ENCODE assay signal across 20 mouse cellular contexts in genomic region chr6:108197117-108197516, GRCm38 (mm10). TPM values are rescaled to one million over a fixed set of nuclear protein-coding genes. Genes with fewer than 3 reads are reported as not detected.
DNase-seq lines count a peak whose midpoint lies in the region; ATAC-seq and TF ChIP-seq lines count a peak whose summit lies in the region.
"Had no signal": no experiment of that assay in that cellular context is flagged by ENCODE, and none has a peak within 500 bp of the region (broad histone marks: within the 10 kb centered on the region; RNA-seq: fewer than 3 reads in every experiment).

No protein-coding gene starts in this region.

- no peak overlapping the region for H3K4me3 ChIP-seq in lung, postnatal 0 days (ENCODE audit: low read depth, low read length)
- H3K4me3 ChIP-seq in left cerebral cortex, adult 2 months, result no peak overlapping the region
- H3K4me3 ChIP-seq: embryonic facial prominence, embryonic 12.5 days; erythroblast, embryonic 14.5 days; forebrain, embryonic 13.5 days; heart, adult 2 months; midbrain, embryonic 10.5 days had no signal

- no peaks in the 10 kb centered on the region for H3K4me1 ChIP-seq in lung, postnatal 0 days (ENCODE audit: insufficient read depth, low read depth, low read length)
- H3K4me1 ChIP-seq: embryonic facial prominence, embryonic 12.5 days; forebrain, embryonic 13.5 days; midbrain, embryonic 10.5 days had no signal

- DNase-seq in lung, postnatal 0 days (ENCODE audit: low spot score), result peak; percentile 21
- no peak for DNase-seq in lung, postnatal 14 days
- peak; percentile 74 for DNase-seq in MEL-GATA-1-ER (ENCODE audit: extremely low read depth, low read depth)
- DNase-seq in monocyte, adult 2 months (ENCODE audit: low read depth in 1 of 2, low spot score in 2 of 2), result peak; percentile 45 to 55
- peak; percentile 79 to 83 for DNase-seq in spleen, postnatal 36 days (ENCODE audit: low spot score in 2 of 2)
- DNase-seq in cerebellum, adult 18-20 months, result no peak
- DNase-seq in left cerebral cortex, adult 2 months (ENCODE audit: extremely low spot score in 1 of 2, low spot score in 2 of 2), result no peak
- DNase-seq in testis, postnatal 14 days (ENCODE audit: low spot score), result no peak
- DNase-seq: adrenal gland, postnatal 14 days; cerebellum, adult 11-12 months; gastrocnemius, postnatal 10 days; heart, adult 2 months; kidney, adult 8-10 months; kidney, postnatal 14 days; left cerebral cortex, postnatal 4 days had no signal

- 57% methylated on average over 4 of the region's 4 CpGs for WGBS in lung, postnatal 0 days

- no peaks in the 10 kb centered on the region for H3K27me3 ChIP-seq in lung, postnatal 0 days (replicated peaks; ENCODE audit: insufficient read depth, low read length)
- H3K27me3 ChIP-seq: embryonic facial prominence, embryonic 12.5 days had no signal

- TF ChIP-seq EP300 in lung, postnatal 0 days (IDR thresholded peaks at IDR 0.05), result no peak

- H3K27ac ChIP-seq in lung, postnatal 0 days (ENCODE audit: low read length), result no peak overlapping the region
- no peak overlapping the region for H3K27ac ChIP-seq in left cerebral cortex, adult 2 months
- H3K27ac ChIP-seq: embryonic facial prominence, embryonic 12.5 days; forebrain, embryonic 13.5 days; heart, adult 2 months; liver, embryonic 14.5 days; midbrain, embryonic 10.5 days had no signal

- no peaks in the 10 kb centered on the region for H3K9me3 ChIP-seq in lung, postnatal 0 days (ENCODE audit: low read length)
- H3K9me3 ChIP-seq: embryonic facial prominence, embryonic 12.5 days; forebrain, embryonic 13.5 days; midbrain, embryonic 10.5 days had no signal

- H3K9ac ChIP-seq in lung, postnatal 0 days (replicated peaks; ENCODE audit: low read depth), result no peak overlapping the region
- H3K9ac ChIP-seq: embryonic facial prominence, embryonic 12.5 days; forebrain, embryonic 13.5 days; liver, embryonic 14.5 days had no signal

- no peak overlapping the region for H3K4me2 ChIP-seq in lung, postnatal 0 days (replicated peaks; ENCODE audit: low read depth, low read length)
- H3K4me2 ChIP-seq: embryonic facial prominence, embryonic 12.5 days; forebrain, embryonic 13.5 days had no signal

- intact Hi-C loops in left cerebral cortex, adult 2 months (cut with DNase I), result no loop called here

- H3K36me3 ChIP-seq in lung, postnatal 0 days (ENCODE audit: insufficient read depth, low read length), result no peaks in the 10 kb centered on the region
- H3K36me3 ChIP-seq: embryonic facial prominence, embryonic 12.5 days; midbrain, embryonic 10.5 days had no signal

- ATAC-seq in lung, postnatal 0 days, result no peak
- ATAC-seq: forebrain, embryonic 13.5 days had no signal

- no peak for TF ChIP-seq CTCF in lung, postnatal 0 days (IDR thresholded peaks at IDR 0.05)
- no peak for TF ChIP-seq CTCF in left cerebral cortex, adult 2 months (IDR thresholded peaks at IDR 0.05)

RNA-seq across cellular contexts. Expression of gene Sumf1, which starts 11.7 kb away (rescaled TPM):
- polyA plus RNA-seq in lung, postnatal 0 days (2015; fragmentation: Nextera tagmentation; extraction: Ambion mirVana), result 33.4 and 33.9 TPM in 2 replicates
- total RNA-seq in left cerebral cortex, adult 2 months (2021), result 10 to 100 TPM; 22.4 to 24.1 TPM

RNA-seq across cellular contexts. Expression of gene Itpr1, which starts 15.8 kb away (rescaled TPM):
- polyA plus RNA-seq in lung, postnatal 0 days (2015; fragmentation: Nextera tagmentation; extraction: Ambion mirVana), result 9.2 and 11.6 TPM in 2 replicates
- 100 to 1,000 TPM; 459 to 480 TPM for total RNA-seq in left cerebral cortex, adult 2 months (2021)

Comparison
In these comparisons a context has a peak if more than half of its experiments do, and no peak if none do; other contexts are left out.
1. DNase-seq: peak in lung, postnatal 0 days (single experiment), MEL-GATA-1-ER (single experiment), monocyte, adult 2 months (2 of 2) and spleen, postnatal 36 days (2 of 2); none in lung, postnatal 14 days (single experiment), cerebellum, adult 18-20 months (0 of 2), left cerebral cortex, adult 2 months (0 of 2) and testis, postnatal 14 days (single experiment).